ENCODE assay signal across 1 mouse cellular context in genomic region chr4:129011604-129012121, GRCm38 (mm10).
TF ChIP-seq lines count a peak whose summit lies in the region.

No protein-coding gene starts in this region.

TF ChIP-seq in MEL, 35 proteins besides CTCF, POLR2A, EP300 and RAD21 (continued from another document):
- no peak for TF ChIP-seq MAZ (IDR thresholded peaks at IDR 0.05; ENCODE audit: low read depth, low read length)
